Mouse (Mus musculus) hindbrain, embryonic 10.5 days (tissue): Measurements from ENCODE around the gene Oaz3. TPM values are rescaled to one million over a fixed set of nuclear protein-coding genes. Genes with fewer than 3 reads are reported as not detected.

Experiments
- DNase-seq: peaks from one replicate; pipeline ENCODE4 v3.0.0-alpha.2; 2017; ENCODE audit warnings: low spot score
- H3K27ac ChIP-seq: fragments of 300-500 bp; sonication (generic); 2 replicates; pipeline ENCODE4 v1.5.1; 2016; ENCODE audit warnings: mild to moderate bottlenecking, moderate library complexity
- H3K27me3 ChIP-seq: fragments of 300-500 bp; sonication (generic); 2 replicates; pipeline ENCODE4 v1.6.1; 2016; ENCODE audit warnings: mild to moderate bottlenecking; ENCODE audit not compliant: poor library complexity, insufficient read depth, severe bottlenecking
- H3K36me3 ChIP-seq: fragments of 300-500 bp; sonication (generic); 2 replicates; pipeline ENCODE4 v1.6.1; 2016; ENCODE audit warnings: mild to moderate bottlenecking, moderate library complexity
- H3K4me1 ChIP-seq: fragments of 300-500 bp; sonication (generic); replicated peaks from 2 replicates; pipeline ENCODE4 v1.6.1; 2016; ENCODE audit warnings: mild to moderate bottlenecking
- H3K4me3 ChIP-seq: fragments of 300-500 bp; sonication (generic); 2 replicates; pipeline ENCODE4 v1.5.1; 2016; ENCODE audit warnings: mild to moderate bottlenecking, moderate library complexity
- H3K9me3 ChIP-seq: fragments of 300-500 bp; sonication (generic); 2 replicates; pipeline ENCODE4 v1.6.1; 2016; ENCODE audit warnings: mild to moderate bottlenecking, moderate library complexity
- WGBS: fragments of 180-500 bp; shearing (Covaris S2); methylation state at CpG from one replicate; pipeline ENCODE4 v1.1.7; 2016; 5-methylcytosine and 5-hydroxymethylcytosine counted together
- polyA plus RNA-seq: library from polyadenylated mRNA; unstranded; fragments of >200 nt; fragmentation: Nextera tagmentation; extraction: Ambion mirVana; gene quantifications from 2 replicates; pipeline ENCODE4 v1.2.1, GENCODE M21; 2016

Oaz3 gene
- polyA plus RNA-seq, 1 experiment from 2014 or later, result 0.98 TPM

GRCm38 (mm10) chr3:94436420-94436819 is 7.3 kb downstream of the Oaz3 start:
- H3K36me3 ChIP-seq, result no peaks in the 10 kb centered on the region
- H3K27ac ChIP-seq, result no peak overlapping the region
- no peaks in the 10 kb centered on the region for H3K4me1 ChIP-seq
- no peaks in the 10 kb centered on the region for H3K9me3 ChIP-seq
- no peaks in the 10 kb centered on the region for H3K27me3 ChIP-seq
- no peak for DNase-seq
- WGBS, result 83% methylated on average over 9 of the region's 9 CpGs
- H3K4me3 ChIP-seq, result no peak overlapping the region

DNA sequence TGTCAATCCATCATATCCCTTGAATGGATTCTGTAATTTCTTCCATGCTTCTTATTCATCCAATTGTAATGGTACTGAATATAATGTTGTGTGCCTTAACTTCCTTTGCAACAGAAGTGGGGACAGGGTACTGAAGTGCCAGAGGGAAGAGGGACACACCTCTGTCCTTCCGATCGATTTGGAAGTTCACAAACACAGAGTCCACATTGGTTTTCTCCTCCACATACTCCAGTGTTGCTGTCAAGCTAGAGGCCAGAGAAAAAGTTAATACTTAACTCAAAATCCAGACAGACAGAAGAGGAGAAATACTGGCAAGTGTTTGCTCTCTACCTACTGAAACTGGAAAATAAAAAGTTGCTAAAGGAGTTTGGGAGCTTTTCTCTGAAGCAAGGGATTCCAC is 9.4 kb downstream of the Oaz3 start:
- Histone ChIP-seq H3K4me3 (no peak overlapping the region), H3K4me1 (no peaks in the 10 kb centered on the region), H3K9me3 (no peaks in the 10 kb centered on the region), H3K36me3 (0 out of 2 replicates have a peak, but pooled peaks cover 5% of the 10 kb centered on the region), H3K27ac (no peak overlapping the region), H3K27me3 (no peaks in the 10 kb centered on the region)
- 93% methylated on average over 2 of the region's 2 CpGs for WGBS
- DNase-seq, result no peak

DNA sequence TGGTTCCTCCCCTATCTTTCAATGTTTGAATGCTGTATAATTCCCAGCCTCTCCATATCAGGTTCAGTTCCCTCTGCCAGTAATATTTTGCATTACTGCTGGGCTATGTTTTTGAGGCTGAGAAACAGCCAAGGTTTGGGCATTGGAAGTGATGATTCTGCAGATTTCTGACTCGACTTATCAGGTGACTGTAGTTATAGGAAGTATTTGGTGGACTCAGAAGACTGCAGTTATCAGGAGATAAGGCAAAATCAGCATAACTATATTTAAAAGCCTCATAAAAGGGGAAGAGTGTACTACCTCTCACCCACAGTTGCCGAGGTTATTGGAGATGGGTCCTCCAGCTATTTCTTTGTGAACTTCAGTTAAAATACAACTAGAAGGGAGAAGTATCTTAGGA is 12.7 kb downstream of the Oaz3 start:
- H3K36me3 ChIP-seq, result peaks cover 33% of the 10 kb centered on the region
- H3K27me3 ChIP-seq, result no peaks in the 10 kb centered on the region
- no peak for DNase-seq
- H3K4me1 ChIP-seq, result no peaks in the 10 kb centered on the region
- H3K4me3 ChIP-seq, result no peak overlapping the region
- no peak overlapping the region for H3K27ac ChIP-seq
- no peaks in the 10 kb centered on the region for H3K9me3 ChIP-seq
- 77% methylated on average over 2 of the region's 2 CpGs for WGBS

GRCm38 (mm10) chr3:94413031-94413679 is 30.6 kb downstream of the Oaz3 start, which contains the start of gene Tdrkh:
TSS of gene Tdrkh (plus strand) at chr3:94413273.
- H3K4me3 ChIP-seq, result peak within 1 kb of the TSS; percentile 61
- H3K27me3 ChIP-seq, result no peaks in the 10 kb centered on the region
- DNase-seq, result peak; percentile 97
- H3K9me3 ChIP-seq, result no peaks in the 10 kb centered on the region
- peaks cover 25% of the 10 kb centered on the region for H3K4me1 ChIP-seq
- H3K36me3 ChIP-seq, result no peaks in the 10 kb centered on the region
- peak within 1 kb of the TSS; percentile 88 for H3K27ac ChIP-seq
- 9% methylated on average over 52 of the region's 52 CpGs for WGBS

- no peak for DNase-seq
- H3K4me3 ChIP-seq, result peak overlapping the region; percentile 61
- WGBS, result 10% methylated on average over 25 of the region's 25 CpGs
- peak overlapping the region; percentile 88 for H3K27ac ChIP-seq
- H3K9me3 ChIP-seq, result no peaks in the 10 kb centered on the region
- peaks cover 25% of the 10 kb centered on the region for H3K4me1 ChIP-seq
- 0 out of 2 replicates have a peak, but pooled peaks cover 2% of the 10 kb centered on the region for H3K27me3 ChIP-seq
- H3K36me3 ChIP-seq, result no peaks in the 10 kb centered on the region
Measured at GRCm38 (mm10) chr3:94412530-94412929, 31.2 kb downstream of the Oaz3 start.

GRCm38 (mm10) chr3:94405561-94405960 is 38.2 kb downstream of the Oaz3 start:
- Histone ChIP-seq H3K36me3 (no peaks in the 10 kb centered on the region), H3K9me3 (no peaks in the 10 kb centered on the region), H3K27me3 (peaks cover 48% of the 10 kb centered on the region), H3K27ac (no peak overlapping the region), H3K4me1 (peaks cover 34% of the 10 kb centered on the region), H3K4me3 (no peak overlapping the region)
- 76% methylated on average over 4 of the region's 4 CpGs for WGBS
- no peak for DNase-seq

GRCm38 (mm10) chr3:94404366-94405054 is 39.2 kb downstream of the Oaz3 start:
- Histone ChIP-seq H3K36me3 (no peaks in the 10 kb centered on the region), H3K4me3 (no peak overlapping the region), H3K4me1 (peaks cover 45% of the 10 kb centered on the region), H3K27ac (peak overlapping the region; percentile 56), H3K27me3 (peaks cover 59% of the 10 kb centered on the region), H3K9me3 (no peaks in the 10 kb centered on the region)
- DNase-seq, result no peak
- 16% methylated on average over 7 of the region's 7 CpGs for WGBS

DNA sequence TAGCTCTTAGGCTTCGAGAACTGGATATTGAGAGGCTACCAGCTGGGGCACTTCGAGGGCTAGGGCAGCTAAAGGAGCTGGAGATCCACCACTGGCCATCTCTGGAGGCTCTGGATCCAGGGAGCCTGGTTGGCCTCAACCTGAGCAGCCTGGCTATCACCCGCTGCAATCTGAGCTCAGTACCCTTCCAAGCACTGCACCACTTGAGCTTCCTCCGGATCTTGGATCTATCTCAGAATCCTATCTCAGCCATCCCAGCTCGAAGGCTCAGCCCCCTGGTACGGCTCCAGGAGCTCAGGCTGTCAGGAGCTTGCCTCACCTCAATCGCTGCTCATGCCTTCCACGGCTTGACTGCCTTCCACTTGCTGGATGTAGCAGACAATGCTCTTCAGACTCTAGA is 41.3 kb downstream of the Oaz3 start:
- Histone ChIP-seq H3K4me1 (peaks cover 55% of the 10 kb centered on the region), H3K36me3 (no peaks in the 10 kb centered on the region), H3K4me3 (no peak overlapping the region), H3K27me3 (peaks cover 66% of the 10 kb centered on the region), H3K27ac (peak overlapping the region; percentile 54), H3K9me3 (no peaks in the 10 kb centered on the region)
- WGBS, result 78% methylated on average over 8 of the region's 8 CpGs
- DNase-seq, result no peak

GRCm38 (mm10) chr3:94399663-94400310 is 43.9 kb downstream of the Oaz3 start:
- peak overlapping the region; percentile 52 for H3K4me3 ChIP-seq
- DNase-seq, result peak; percentile 70
- H3K36me3 ChIP-seq, result no peaks in the 10 kb centered on the region
- peaks cover 50% of the 10 kb centered on the region for H3K4me1 ChIP-seq
- 27% methylated on average over 5 of the region's 5 CpGs for WGBS
- peaks cover 68% of the 10 kb centered on the region for H3K27me3 ChIP-seq
- H3K9me3 ChIP-seq, result no peaks in the 10 kb centered on the region
- H3K27ac ChIP-seq, result peak overlapping the region; percentile 86

DNA sequence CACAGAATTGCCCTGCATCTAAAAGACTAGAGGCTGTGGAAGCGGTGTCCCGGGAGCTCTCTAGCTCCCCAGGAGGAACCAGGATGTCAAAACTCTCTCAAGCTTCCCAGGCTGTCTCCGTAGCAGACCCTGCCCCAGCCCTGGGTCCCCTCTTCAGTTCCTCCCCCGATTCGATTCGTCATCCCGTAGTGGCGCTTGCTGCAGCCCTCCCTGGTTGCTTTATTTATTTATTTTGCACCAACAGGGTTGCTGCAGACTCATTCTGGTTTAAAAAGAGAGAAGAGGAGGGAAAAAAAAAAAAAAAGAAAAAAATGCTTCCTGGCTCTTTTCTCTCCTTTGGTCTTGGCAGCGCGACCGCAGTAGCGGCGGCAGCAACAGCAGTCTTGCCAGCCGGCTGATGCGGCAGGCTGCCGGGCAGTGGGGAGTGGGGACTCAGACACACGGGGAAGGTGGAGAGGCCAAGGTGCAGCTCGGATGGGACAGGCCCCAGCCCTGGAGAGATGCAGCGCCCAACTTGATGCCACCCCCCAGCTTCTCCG is 44.7 kb downstream of the Oaz3 start:
- 2% methylated on average over 20 of the region's 20 CpGs for WGBS
- peak; percentile 51 for DNase-seq
- H3K27ac ChIP-seq, result peak overlapping the region; percentile 86
- peak overlapping the region; percentile 52 for H3K4me3 ChIP-seq
- no peaks in the 10 kb centered on the region for H3K9me3 ChIP-seq
- peaks cover 42% of the 10 kb centered on the region for H3K4me1 ChIP-seq
- H3K27me3 ChIP-seq, result peaks cover 64% of the 10 kb centered on the region
- H3K36me3 ChIP-seq, result no peaks in the 10 kb centered on the region

GRCm38 (mm10) chr3:94398217-94398616 is 45.5 kb downstream of the Oaz3 start, which contains the start of gene Lingo4:
TSS of gene Lingo4 (plus strand) at chr3:94398517.
- 67% methylated on average over 6 of the region's 6 CpGs for WGBS
- H3K9me3 ChIP-seq, result no peaks in the 10 kb centered on the region
- peak within 1 kb of the TSS; percentile 86 for H3K27ac ChIP-seq
- peak within 1 kb of the TSS; percentile 52 for H3K4me3 ChIP-seq
- peaks cover 56% of the 10 kb centered on the region for H3K27me3 ChIP-seq
- H3K36me3 ChIP-seq, result no peaks in the 10 kb centered on the region
- peaks cover 34% of the 10 kb centered on the region for H3K4me1 ChIP-seq
- DNase-seq, result no peak

GRCm38 (mm10) chr3:94396851-94397250 is 46.9 kb downstream of the Oaz3 start:
- Histone ChIP-seq H3K27me3 (peaks cover 43% of the 10 kb centered on the region), H3K27ac (no peak overlapping the region), H3K36me3 (no peaks in the 10 kb centered on the region), H3K4me1 (peaks cover 24% of the 10 kb centered on the region), H3K9me3 (no peaks in the 10 kb centered on the region), H3K4me3 (no peak overlapping the region)
- 89% methylated on average over 4 of the region's 4 CpGs for WGBS
- DNase-seq, result no peak

DNA sequence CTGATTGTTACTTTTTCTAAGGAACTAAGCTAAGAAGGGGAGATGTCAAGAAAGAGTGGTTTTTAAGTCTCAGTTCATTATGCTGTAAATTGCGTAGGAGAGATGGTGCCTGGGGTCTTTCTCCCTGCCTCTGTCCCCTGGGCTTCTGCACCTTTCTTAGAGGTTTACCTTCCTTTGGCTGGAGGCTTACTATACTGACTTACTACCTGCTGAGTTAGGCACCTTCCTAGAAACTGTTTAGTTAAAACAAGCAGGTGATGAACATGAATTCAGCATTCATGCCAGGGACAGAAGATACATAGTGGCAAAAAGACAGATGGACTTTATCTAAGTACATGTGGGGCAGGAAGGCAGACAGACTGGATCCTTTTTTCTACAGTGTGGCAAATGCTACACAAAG is 47.4 kb downstream of the Oaz3 start:
- H3K4me3 ChIP-seq, result no peak overlapping the region
- no peaks in the 10 kb centered on the region for H3K9me3 ChIP-seq
- peaks cover 38% of the 10 kb centered on the region for H3K27me3 ChIP-seq
- WGBS, result 78% methylated on average over 1 of the region's 1 CpGs
- peaks cover 24% of the 10 kb centered on the region for H3K4me1 ChIP-seq
- H3K27ac ChIP-seq, result no peak overlapping the region
- H3K36me3 ChIP-seq, result no peaks in the 10 kb centered on the region
- no peak for DNase-seq
